Mouse (Mus musculus): ENCODE results near the gene Colgalt2. TPM values are rescaled to one million over a fixed set of nuclear protein-coding genes. Genes with fewer than 3 reads are reported as not detected.

Colgalt2 gene
- polyA plus RNA-seq, 1 experiment, result 0.32 TPM

- Histone ChIP-seq H3K4me3 (ENCODE audit: extremely low read depth, insufficient read depth, insufficient read length) (no peak overlapping the region), H3K4me1 (ENCODE audit: control insufficient read depth, insufficient read depth, insufficient read length) (no peaks in the 10 kb centered on the region), H3K27ac (ENCODE audit: insufficient read depth, low read length) (no peak overlapping the region), H3K36me3 (ENCODE audit: control insufficient read depth, insufficient read depth, low read length) (no peaks in the 10 kb centered on the region), H3K27me3 (ENCODE audit: control insufficient read depth, insufficient read depth, low read length) (no peaks in the 10 kb centered on the region)
- DNase-seq (ENCODE audit: low read depth in 1 of 2, low spot score in 2 of 2), result no peak
- 59% methylated on average over 22 of the region's 22 CpGs for WGBS
- no peak for TF ChIP-seq CTCF (IDR thresholded peaks at IDR 0.05; ENCODE audit: extremely low read depth, insufficient read depth, insufficient read length, insufficient replicate concordance)
- no peak for TF ChIP-seq POLR2A (IDR thresholded peaks at IDR 0.05; ENCODE audit: low read depth, low read length)
Measured at GRCm38 (mm10) chr1:152407021-152407946, 7.7 kb downstream of the Colgalt2 start.

GRCm38 (mm10) chr1:152409356-152409755 lies 9.7 kb downstream of the Colgalt2 start:
- H3K4me3 ChIP-seq (ENCODE audit: extremely low read depth, insufficient read depth, insufficient read length), result no peak overlapping the region
- no peaks in the 10 kb centered on the region for H3K4me1 ChIP-seq (ENCODE audit: control insufficient read depth, insufficient read depth, insufficient read length)
- H3K36me3 ChIP-seq (ENCODE audit: control insufficient read depth, insufficient read depth, low read length), result no peaks in the 10 kb centered on the region
- TF ChIP-seq CTCF (IDR thresholded peaks at IDR 0.05; ENCODE audit: extremely low read depth, insufficient read depth, insufficient read length, insufficient replicate concordance) (no peak), POLR2A (IDR thresholded peaks at IDR 0.05; ENCODE audit: low read depth, low read length) (no peak)
- H3K27me3 ChIP-seq (ENCODE audit: control insufficient read depth, insufficient read depth, low read length), result no peaks in the 10 kb centered on the region
- WGBS, result 90% methylated on average over 4 of the region's 4 CpGs
- H3K27ac ChIP-seq (ENCODE audit: insufficient read depth, low read length), result no peak overlapping the region
- no peak for DNase-seq (ENCODE audit: low read depth in 1 of 2, low spot score in 2 of 2)

GRCm38 (mm10) chr1:152410657-152411056 lies 11.0 kb downstream of the Colgalt2 start:
- Histone ChIP-seq H3K4me3 (ENCODE audit: extremely low read depth, insufficient read depth, insufficient read length) (no peak overlapping the region), H3K27me3 (ENCODE audit: control insufficient read depth, insufficient read depth, low read length) (no peaks in the 10 kb centered on the region), H3K4me1 (ENCODE audit: control insufficient read depth, insufficient read depth, insufficient read length) (no peaks in the 10 kb centered on the region), H3K36me3 (ENCODE audit: control insufficient read depth, insufficient read depth, low read length) (no peaks in the 10 kb centered on the region), H3K27ac (ENCODE audit: insufficient read depth, low read length) (no peak overlapping the region)
- TF ChIP-seq CTCF (IDR thresholded peaks at IDR 0.05; ENCODE audit: extremely low read depth, insufficient read depth, insufficient read length, insufficient replicate concordance), result no peak
- TF ChIP-seq POLR2A (IDR thresholded peaks at IDR 0.05; ENCODE audit: low read depth, low read length), result no peak
- DNase-seq (ENCODE audit: low read depth in 1 of 2, low spot score in 2 of 2), result no peak
- 94% methylated on average over 3 of the region's 3 CpGs for WGBS

- no peak overlapping the region for H3K4me3 ChIP-seq (ENCODE audit: extremely low read depth, insufficient read depth, insufficient read length)
- H3K27ac ChIP-seq (ENCODE audit: insufficient read depth, low read length), result no peak overlapping the region
- H3K27me3 ChIP-seq (ENCODE audit: control insufficient read depth, insufficient read depth, low read length), result no peaks in the 10 kb centered on the region
- DNase-seq (ENCODE audit: low read depth in 1 of 2, low spot score in 2 of 2), result no peak
- WGBS, result 91% methylated on average over 2 of the region's 2 CpGs
- TF ChIP-seq POLR2A (IDR thresholded peaks at IDR 0.05; ENCODE audit: low read depth, low read length) (no peak), CTCF (IDR thresholded peaks at IDR 0.05; ENCODE audit: extremely low read depth, insufficient read depth, insufficient read length, insufficient replicate concordance) (no peak)
- H3K4me1 ChIP-seq (ENCODE audit: control insufficient read depth, insufficient read depth, insufficient read length), result no peaks in the 10 kb centered on the region
- no peaks in the 10 kb centered on the region for H3K36me3 ChIP-seq (ENCODE audit: control insufficient read depth, insufficient read depth, low read length)
Measured at GRCm38 (mm10) chr1:152413116-152413515, 13.5 kb downstream of the Colgalt2 start.

GRCm38 (mm10) chr1:152413961-152414360 lies 14.3 kb downstream of the Colgalt2 start:
- no peaks in the 10 kb centered on the region for H3K4me1 ChIP-seq (ENCODE audit: control insufficient read depth, insufficient read depth, insufficient read length)
- 76% methylated on average over 1 of the region's 1 CpGs for WGBS
- no peaks in the 10 kb centered on the region for H3K36me3 ChIP-seq (ENCODE audit: control insufficient read depth, insufficient read depth, low read length)
- no peak for DNase-seq (ENCODE audit: low read depth in 1 of 2, low spot score in 2 of 2)
- no peak overlapping the region for H3K4me3 ChIP-seq (ENCODE audit: extremely low read depth, insufficient read depth, insufficient read length)
- H3K27ac ChIP-seq (ENCODE audit: insufficient read depth, low read length), result no peak overlapping the region
- H3K27me3 ChIP-seq (ENCODE audit: control insufficient read depth, insufficient read depth, low read length), result no peaks in the 10 kb centered on the region
- no peak for TF ChIP-seq POLR2A (IDR thresholded peaks at IDR 0.05; ENCODE audit: low read depth, low read length)
- TF ChIP-seq CTCF (IDR thresholded peaks at IDR 0.05; ENCODE audit: extremely low read depth, insufficient read depth, insufficient read length, insufficient replicate concordance), result no peak

GRCm38 (mm10) chr1:152414451-152414850 lies 14.8 kb downstream of the Colgalt2 start:
- no peak for DNase-seq (ENCODE audit: low read depth in 1 of 2, low spot score in 2 of 2)
- no peak for TF ChIP-seq POLR2A (IDR thresholded peaks at IDR 0.05; ENCODE audit: low read depth, low read length)
- TF ChIP-seq CTCF (IDR thresholded peaks at IDR 0.05; ENCODE audit: extremely low read depth, insufficient read depth, insufficient read length, insufficient replicate concordance), result no peak
- Histone ChIP-seq H3K4me3 (ENCODE audit: extremely low read depth, insufficient read depth, insufficient read length) (no peak overlapping the region), H3K27me3 (ENCODE audit: control insufficient read depth, insufficient read depth, low read length) (no peaks in the 10 kb centered on the region), H3K4me1 (ENCODE audit: control insufficient read depth, insufficient read depth, insufficient read length) (no peaks in the 10 kb centered on the region), H3K36me3 (ENCODE audit: control insufficient read depth, insufficient read depth, low read length) (no peaks in the 10 kb centered on the region), H3K27ac (ENCODE audit: insufficient read depth, low read length) (no peak overlapping the region)
- 94% methylated on average over 10 of the region's 10 CpGs for WGBS

All from spleen, adult 2 months (tissue).